Mouse (Mus musculus) megakaryocyte, embryonic 14.5 days (primary cell): Measurements from ENCODE around the gene Ypel1. TPM values are rescaled to one million over a fixed set of nuclear protein-coding genes. Genes with fewer than 3 reads are reported as not detected.

Experiments
- H3K27me3 ChIP-seq: replicated peaks from 2 replicates; pipeline ENCODE3; 2012; ENCODE audit warnings: inconsistent platforms
- H3K36me3 ChIP-seq: replicated peaks from 2 replicates; pipeline ENCODE3; 2012; ENCODE audit warnings: low read length, inconsistent platforms, mixed read lengths
- H3K4me1 ChIP-seq: 2 replicates; pipeline ENCODE4 v1.6.1; 2012; ENCODE audit warnings: inconsistent platforms
- H3K4me3 ChIP-seq: replicated peaks from 2 replicates; pipeline ENCODE3; 2012; ENCODE audit warnings: moderate library complexity, mild to moderate bottlenecking, inconsistent platforms
- H3K9me3 ChIP-seq: 2 replicates; pipeline ENCODE4 v1.6.1; 2012; ENCODE audit warnings: inconsistent platforms
- FLI1 ChIP-seq: IDR thresholded peaks from 2 replicates; pipeline ENCODE4 v1.6.1; 2012; ENCODE audit warnings: low read length, inconsistent platforms, mixed read lengths
- GATA1 ChIP-seq: IDR thresholded peaks from 3 replicates; pipeline ENCODE4 v1.6.1; 2012; ENCODE audit warnings: mixed read lengths, low read length, inconsistent platforms, borderline replicate concordance
- polyA plus RNA-seq: library from polyadenylated mRNA; stranded (reverse); fragments of >175 nt; gene quantifications from 2 replicates; pipeline ENCODE4 v1.2.3, GENCODE M21; 2012; ENCODE audit warnings: low replicate concordance; ENCODE audit not compliant: insufficient read depth

Ypel1 gene
- polyA plus RNA-seq, 1 experiment, result 0.18 TPM

- Histone ChIP-seq H3K27me3 (no peaks in the 10 kb centered on the region), H3K9me3 (no peaks in the 10 kb centered on the region), H3K4me3 (no peak overlapping the region), H3K4me1 (no peaks in the 10 kb centered on the region; the same call in 1 of the 2 replicates), H3K36me3 (peaks cover 69% of the 10 kb centered on the region)
- no peak for TF ChIP-seq GATA1
- no peak for TF ChIP-seq FLI1
Observed at GRCm38 (mm10) chr16:17082121-17082792, 12.8 kb downstream of the Ypel1 start.

GRCm38 (mm10) chr16:17085636-17086035, 16.1 kb downstream of the Ypel1 start:
- H3K36me3 ChIP-seq, result peaks cover 99% of the 10 kb centered on the region

GRCm38 (mm10) chr16:17086241-17086640, 16.7 kb downstream of the Ypel1 start:
- H3K27me3 ChIP-seq, result no peaks in the 10 kb centered on the region
- H3K9me3 ChIP-seq, result no peaks in the 10 kb centered on the region
- TF ChIP-seq GATA1 (no peak), FLI1 (no peak)
- H3K4me1 ChIP-seq, result peaks cover 5% of the 10 kb centered on the region; the same call in 1 of the 2 replicates
- no peak overlapping the region for H3K4me3 ChIP-seq
- H3K36me3 ChIP-seq, result peaks cover 100% of the 10 kb centered on the region

More at GRCm38 (mm10) chr16:17085636-17086035, 16.1 kb downstream of the Ypel1 start:
- TF ChIP-seq FLI1, result no peak
- no peak for TF ChIP-seq GATA1
- Histone ChIP-seq H3K27me3 (no peaks in the 10 kb centered on the region), H3K9me3 (no peaks in the 10 kb centered on the region), H3K4me3 (no peak overlapping the region), H3K4me1 (peaks cover 3% of the 10 kb centered on the region; the same call in 1 of the 2 replicates)

GRCm38 (mm10) chr16:17086669-17087193, 17.2 kb downstream of the Ypel1 start:
- Histone ChIP-seq H3K4me3 (no peak overlapping the region), H3K9me3 (no peaks in the 10 kb centered on the region), H3K36me3 (peaks cover 100% of the 10 kb centered on the region), H3K4me1 (peaks cover 5% of the 10 kb centered on the region; the same call in 1 of the 2 replicates), H3K27me3 (no peaks in the 10 kb centered on the region)
- TF ChIP-seq FLI1, result no peak
- no peak for TF ChIP-seq GATA1

GRCm38 (mm10) chr16:17088346-17088745, 18.9 kb downstream of the Ypel1 start:
- H3K27me3 ChIP-seq, result no peaks in the 10 kb centered on the region
- TF ChIP-seq FLI1 (no peak), GATA1 (no peak)
- peaks cover 100% of the 10 kb centered on the region for H3K36me3 ChIP-seq
- H3K4me1 ChIP-seq, result peaks cover 5% of the 10 kb centered on the region; the same call in 1 of the 2 replicates
- no peaks in the 10 kb centered on the region for H3K9me3 ChIP-seq
- H3K4me3 ChIP-seq, result no peak overlapping the region

- no peaks in the 10 kb centered on the region for H3K27me3 ChIP-seq
- peaks cover 16% of the 10 kb centered on the region for H3K4me1 ChIP-seq
- H3K9me3 ChIP-seq, result no peaks in the 10 kb centered on the region
- peaks cover 96% of the 10 kb centered on the region for H3K36me3 ChIP-seq
- TF ChIP-seq GATA1 (no peak), FLI1 (no peak)
- no peak overlapping the region for H3K4me3 ChIP-seq
Observed at GRCm38 (mm10) chr16:17096938-17097337, 27.4 kb downstream of the Ypel1 start.

GRCm38 (mm10) chr16:17102630-17103220, 33.2 kb downstream of the Ypel1 start:
- Histone ChIP-seq H3K9me3 (no peaks in the 10 kb centered on the region), H3K36me3 (peaks cover 93% of the 10 kb centered on the region), H3K4me1 (peaks cover 19% of the 10 kb centered on the region), H3K27me3 (no peaks in the 10 kb centered on the region), H3K4me3 (no peak overlapping the region)
- TF ChIP-seq GATA1 (no peak), FLI1 (no peak)

- Histone ChIP-seq H3K4me1 (peaks cover 19% of the 10 kb centered on the region), H3K9me3 (no peaks in the 10 kb centered on the region), H3K27me3 (no peaks in the 10 kb centered on the region), H3K36me3 (peaks cover 94% of the 10 kb centered on the region), H3K4me3 (no peak overlapping the region)
- TF ChIP-seq FLI1 (no peak), GATA1 (no peak)
Observed at GRCm38 (mm10) chr16:17104600-17104999, 35.1 kb downstream of the Ypel1 start.

GRCm38 (mm10) chr16:17110771-17111743, 41.6 kb downstream of the Ypel1 start, which contains the start of gene Ppil2:
Ppil2 (minus strand) TSS chr16:17111257.
- H3K4me3 ChIP-seq, result peak within 1 kb of the TSS; percentile 99
- no peaks in the 10 kb centered on the region for H3K9me3 ChIP-seq
- peaks cover 24% of the 10 kb centered on the region for H3K4me1 ChIP-seq
- H3K36me3 ChIP-seq, result peaks cover 60% of the 10 kb centered on the region
- H3K27me3 ChIP-seq, result no peaks in the 10 kb centered on the region
- TF ChIP-seq GATA1, result no peak
- TF ChIP-seq FLI1, result peak; percentile 48
